In the genomic region with DNA sequence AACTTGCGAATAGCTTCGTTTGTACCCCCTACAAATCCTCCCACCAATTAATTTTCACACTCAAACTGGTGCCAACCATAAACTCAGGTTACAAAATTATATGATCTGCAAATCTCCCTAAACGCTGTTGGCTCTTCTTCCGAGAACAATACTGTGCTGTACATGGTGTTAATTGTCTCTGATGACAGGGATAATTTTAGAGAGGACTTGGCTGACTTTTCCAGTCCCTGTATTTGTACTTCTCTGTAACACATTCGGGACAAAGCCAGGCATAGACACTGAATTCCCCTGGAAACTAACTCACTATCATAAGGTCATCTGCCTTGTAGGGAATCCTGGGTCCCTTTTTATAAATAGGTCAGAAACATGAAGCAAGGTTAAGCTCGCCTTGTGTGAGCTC, we compare ENCODE assay signal across 18 mouse cellular contexts.
DNase-seq lines count a peak whose midpoint lies in the region; ATAC-seq and TF ChIP-seq lines count a peak whose summit lies in the region.
"Had no signal": no experiment of that assay in that cellular context is flagged by ENCODE, and none has a peak within 500 bp of the region (broad histone marks: within the 10 kb centered on the region; RNA-seq: fewer than 3 reads in every experiment).

No protein-coding gene starts in this region.

- TF ChIP-seq CTCF in heart, adult 2 months (IDR thresholded peaks at IDR 0.05), result no peak

- H3K27me3 ChIP-seq in heart, adult 2 months (ENCODE audit: control insufficient read depth, insufficient read depth, low read length), result no peaks in the 10 kb centered on the region
- no peaks in the 10 kb centered on the region for H3K27me3 ChIP-seq in heart, embryonic 11.5 days (ENCODE audit: control insufficient read depth, insufficient read depth, low read length)
- H3K27me3 ChIP-seq in midbrain, embryonic 14.5 days (ENCODE audit: control insufficient read depth, insufficient read depth, low read length), result no peaks in the 10 kb centered on the region
- H3K27me3 ChIP-seq: forebrain, embryonic 13.5 days; heart, embryonic 15.5 days; intestine, embryonic 15.5 days had no signal

- H3K9me3 ChIP-seq in heart, embryonic 11.5 days (replicated peaks; ENCODE audit: control insufficient read depth, low read length), result no peaks in the 10 kb centered on the region
- no peaks in the 10 kb centered on the region for H3K9me3 ChIP-seq in midbrain, embryonic 14.5 days (ENCODE audit: control insufficient read depth, low read length)
- H3K9me3 ChIP-seq: embryonic facial prominence, embryonic 10.5 days; forebrain, embryonic 13.5 days; heart, embryonic 15.5 days; hindbrain, embryonic 10.5 days; intestine, embryonic 15.5 days had no signal

- intact Hi-C loops in heart, adult 2 months (cut with DNase I), result no loop called here
- intact Hi-C loops in heart, postnatal 10 days (cut with DNase I), result no loop called here

- no peak overlapping the region for H3K4me2 ChIP-seq in heart, embryonic 11.5 days
- no peak overlapping the region for H3K4me2 ChIP-seq in midbrain, embryonic 14.5 days (ENCODE audit: low read length)
- H3K4me2 ChIP-seq: forebrain, embryonic 13.5 days; heart, embryonic 15.5 days; hindbrain, embryonic 14.5 days; intestine, embryonic 15.5 days had no signal

- TF ChIP-seq EP300 in heart, adult 2 months (IDR thresholded peaks at IDR 0.05; ENCODE audit: insufficient read depth, low read depth, low read length), result no peak

- 46% methylated on average over 6 of the region's 6 CpGs for WGBS in heart, adult 2 months
- 70% methylated on average over 6 of the region's 6 CpGs for WGBS in heart, embryonic 11.5 days (ENCODE audit: insufficient replicate concordance)
- 85% methylated on average over 6 of the region's 6 CpGs for WGBS in midbrain, embryonic 14.5 days

- no peak overlapping the region for H3K4me3 ChIP-seq in heart, adult 2 months
- H3K4me3 ChIP-seq in heart, embryonic 11.5 days (ENCODE audit: low read depth, low read length), result no peak overlapping the region
- H3K4me3 ChIP-seq in midbrain, embryonic 14.5 days (replicated peaks; ENCODE audit: low read depth, low read length), result no peak overlapping the region
- H3K4me3 ChIP-seq: embryonic facial prominence, embryonic 10.5 days; forebrain, embryonic 13.5 days; heart, embryonic 15.5 days; hindbrain, embryonic 10.5 days; intestine, embryonic 15.5 days had no signal

- TF ChIP-seq POLR2A in heart, adult 2 months (IDR thresholded peaks at IDR 0.05; ENCODE audit: insufficient read depth, low read depth, low read length), result no peak

- no peaks in the 10 kb centered on the region for H3K79me2 ChIP-seq in heart, adult 2 months (replicated peaks; ENCODE audit: control insufficient read depth, insufficient read depth, low read length)

- peaks cover 2% of the 10 kb centered on the region; the same call in 1 of the 2 replicates for H3K4me1 ChIP-seq in heart, adult 2 months (ENCODE audit: control insufficient read depth, insufficient read depth, low read length)
- H3K4me1 ChIP-seq in heart, embryonic 11.5 days (ENCODE audit: control insufficient read depth, insufficient read depth, low read length), result no peaks in the 10 kb centered on the region
- no peaks in the 10 kb centered on the region for H3K4me1 ChIP-seq in midbrain, embryonic 14.5 days (ENCODE audit: control insufficient read depth, insufficient read depth, low read length)
- H3K4me1 ChIP-seq: embryonic facial prominence, embryonic 10.5 days; forebrain, embryonic 13.5 days; heart, embryonic 15.5 days; hindbrain, embryonic 10.5 days; intestine, embryonic 15.5 days had no signal

- no peak overlapping the region for H3K9ac ChIP-seq in heart, adult 2 months (ENCODE audit: low read depth, low read length)
- H3K9ac ChIP-seq in heart, embryonic 11.5 days (ENCODE audit: low read depth, low read length), result no peak overlapping the region
- H3K9ac ChIP-seq in midbrain, embryonic 14.5 days (replicated peaks; ENCODE audit: low read length), result no peak overlapping the region
- H3K9ac ChIP-seq: forebrain, embryonic 13.5 days; forebrain, postnatal 0 days; heart, embryonic 15.5 days; hindbrain, embryonic 14.5 days; intestine, embryonic 15.5 days had no signal

- H3K36me3 ChIP-seq in heart, adult 2 months (ENCODE audit: control insufficient read depth, insufficient read depth, low read length), result no peaks in the 10 kb centered on the region; the same call in 1 of the 2 replicates
- no peaks in the 10 kb centered on the region for H3K36me3 ChIP-seq in heart, embryonic 11.5 days (ENCODE audit: control insufficient read depth, insufficient read depth, low read length)
- H3K36me3 ChIP-seq in midbrain, embryonic 14.5 days (ENCODE audit: control insufficient read depth, insufficient read depth, low read length), result no peaks in the 10 kb centered on the region
- H3K36me3 ChIP-seq: embryonic facial prominence, embryonic 10.5 days; heart, embryonic 15.5 days; hindbrain, embryonic 10.5 days; intestine, embryonic 15.5 days had no signal

- no peak for DNase-seq in heart, adult 2 months
- peak; percentile 12 to 26 for DNase-seq in heart, postnatal 10 days
- DNase-seq in heart, adult 11 months, result no peak
- peak; percentile 7 for DNase-seq in layer of hippocampus, adult 9-10 months (ENCODE audit: low spot score)
- DNase-seq in layer of hippocampus, postnatal 10 days (ENCODE audit: low spot score in 2 of 2), result no peak
- no peak for DNase-seq in midbrain, embryonic 14.5 days
- DNase-seq: adrenal gland, postnatal 10 days; cerebellum, adult 18-20 months; cerebellum, postnatal 10 days; forebrain, postnatal 0 days; gastrocnemius, postnatal 14 days had no signal

- ATAC-seq in heart, embryonic 11.5 days (replicated peaks; ENCODE audit: insufficient number of reproducible peaks, low FRiP score, low TSS enrichment), result no peak
- no peak for ATAC-seq in midbrain, embryonic 14.5 days (ENCODE audit: low FRiP score, low TSS enrichment)
- ATAC-seq: forebrain, embryonic 13.5 days; forebrain, postnatal 0 days; intestine, embryonic 15.5 days had no signal

- H3K27ac ChIP-seq in heart, adult 2 months, result peak overlapping the region; percentile 62
- H3K27ac ChIP-seq in heart, embryonic 11.5 days (ENCODE audit: low read depth, low read length), result no peak overlapping the region
- H3K27ac ChIP-seq in midbrain, embryonic 14.5 days (replicated peaks; ENCODE audit: low read depth, low read length), result no peak overlapping the region
- H3K27ac ChIP-seq: embryonic facial prominence, embryonic 10.5 days; forebrain, embryonic 13.5 days; heart, embryonic 15.5 days; hindbrain, embryonic 10.5 days; hindbrain, embryonic 14.5 days; intestine, embryonic 15.5 days had no signal

Comparison
In these comparisons a context has a peak if more than half of its experiments do, and no peak if none do; other contexts are left out.
1. DNase-seq: peak in heart, postnatal 10 days (2 of 2) and layer of hippocampus, adult 9-10 months (single experiment); none in heart, adult 2 months (0 of 2), heart, adult 11 months (single experiment), layer of hippocampus, postnatal 10 days (0 of 2) and midbrain, embryonic 14.5 days (single experiment).